Mouse (Mus musculus) embryonic facial prominence, embryonic 13.5 days (tissue): Measurements from ENCODE around the gene Hmgcl. TPM values are rescaled to one million over a fixed set of nuclear protein-coding genes. Genes with fewer than 3 reads are reported as not detected.

Source experiments
- ATAC-seq: fragments of 200-750 bp; cut with Nextera tagmentation; 2 replicates; pipeline ENCODE4 v1.8.0; 2017; ENCODE audit warnings: low read depth; ENCODE audit not compliant: insufficient number of reproducible peaks, insufficient read depth, low FRiP score, low TSS enrichment
- H3K27ac ChIP-seq: fragments of 300-500 bp; sonication (generic); 2 replicates; pipeline ENCODE4 v1.5.1; 2015; ENCODE audit warnings: moderate library complexity, mild to moderate bottlenecking, inconsistent platforms
- H3K27me3 ChIP-seq: fragments of 300-500 bp; sonication (generic); 2 replicates; pipeline ENCODE4 v1.6.1; 2015; ENCODE audit warnings: mild to moderate bottlenecking, inconsistent platforms
- H3K36me3 ChIP-seq: fragments of 300-500 bp; sonication (generic); 2 replicates; pipeline ENCODE4 v1.6.1; 2015; ENCODE audit warnings: mild to moderate bottlenecking, inconsistent platforms
- H3K4me1 ChIP-seq: fragments of 300-500 bp; sonication (generic); 2 replicates; pipeline ENCODE4 v1.6.1; 2015; ENCODE audit warnings: inconsistent platforms
- H3K4me2 ChIP-seq: fragments of 300-500 bp; sonication (generic); 2 replicates; pipeline ENCODE4 v1.6.1; 2015; ENCODE audit warnings: moderate library complexity, mild to moderate bottlenecking, inconsistent platforms
- H3K4me3 ChIP-seq: fragments of 300-500 bp; sonication (generic); 2 replicates; pipeline ENCODE4 v1.5.1; 2015; ENCODE audit warnings: mild to moderate bottlenecking, inconsistent platforms
- H3K9ac ChIP-seq: fragments of 300-500 bp; sonication (generic); 2 replicates; pipeline ENCODE4 v1.6.1; 2015; ENCODE audit warnings: mild to moderate bottlenecking, inconsistent platforms
- H3K9me3 ChIP-seq: fragments of 300-500 bp; sonication (generic); 2 replicates; pipeline ENCODE4 v1.6.1; 2016; ENCODE audit warnings: inconsistent platforms
- WGBS: fragments of 180-500 bp; shearing (Covaris S2); methylation state at CpG from one replicate; pipeline ENCODE4 v1.1.7; 2015; ENCODE audit warnings: mixed read lengths; 5-methylcytosine and 5-hydroxymethylcytosine counted together
- polyA plus RNA-seq: library from polyadenylated mRNA; unstranded; fragments of >200 nt; fragmentation: Nextera tagmentation; extraction: Ambion mirVana; gene quantifications from 2 replicates; pipeline ENCODE4 v1.2.1, GENCODE M21; 2015

Gene Hmgcl
- polyA plus RNA-seq, 1 experiment from 2014 or later = 80.3 TPM

- Histone ChIP-seq H3K9ac (no peak overlapping the region), H3K4me2 (no peak overlapping the region), H3K9me3 (no peaks in the 10 kb centered on the region), H3K4me1 (no peaks in the 10 kb centered on the region), H3K4me3 (no peak overlapping the region), H3K36me3 (no peaks in the 10 kb centered on the region), H3K27me3 (no peaks in the 10 kb centered on the region), H3K27ac (no peak overlapping the region)
- WGBS = 69% methylated on average over 4 of the region's 4 CpGs
- ATAC-seq = no peak
These were observed 32.8 kb upstream of the Hmgcl start for GRCm38 (mm10) chr4:135913433-135913832.

- Histone ChIP-seq H3K9me3 (no peaks in the 10 kb centered on the region), H3K9ac (no peak overlapping the region), H3K4me1 (peaks cover 10% of the 10 kb centered on the region), H3K27ac (no peak overlapping the region), H3K27me3 (no peaks in the 10 kb centered on the region), H3K4me3 (no peak overlapping the region), H3K4me2 (no peak overlapping the region), H3K36me3 (peaks cover 5% of the 10 kb centered on the region)
- no peak for ATAC-seq
- WGBS = 88% methylated on average over 13 of the region's 13 CpGs
These were observed 27.5 kb upstream of the Hmgcl start for GRCm38 (mm10) chr4:135918635-135919279.

- H3K4me2 ChIP-seq = no peak overlapping the region
- 93% methylated on average over 3 of the region's 3 CpGs for WGBS
- ATAC-seq = no peak
These were observed 27.0 kb upstream of the Hmgcl start for GRCm38 (mm10) chr4:135919280-135919639.

GRCm38 (mm10) chr4:135920304-135921241 lies 25.7 kb upstream of the Hmgcl start, which contains the start of gene Fuca1:
TSS of gene Fuca1 (plus strand) at chr4:135920735.
- WGBS = 2% methylated on average over 60 of the region's 60 CpGs
- H3K4me3 ChIP-seq = peak within 1 kb of the TSS; percentile 74
- H3K4me1 ChIP-seq = peaks cover 10% of the 10 kb centered on the region
- peak within 1 kb of the TSS; percentile 81 for H3K27ac ChIP-seq
- peak within 1 kb of the TSS; percentile 78 for H3K9ac ChIP-seq
- peak; percentile 87 for ATAC-seq
- peaks cover 13% of the 10 kb centered on the region for H3K36me3 ChIP-seq
- H3K4me2 ChIP-seq = peak within 1 kb of the TSS; percentile 90
- H3K9me3 ChIP-seq = no peaks in the 10 kb centered on the region
- H3K27me3 ChIP-seq = no peaks in the 10 kb centered on the region

More at GRCm38 (mm10) chr4:135919280-135919639, 27.0 kb upstream of the Hmgcl start:
- Histone ChIP-seq H3K9ac (no peak overlapping the region), H3K27me3 (no peaks in the 10 kb centered on the region), H3K36me3 (peaks cover 8% of the 10 kb centered on the region), H3K4me3 (no peak overlapping the region), H3K4me1 (peaks cover 10% of the 10 kb centered on the region), H3K9me3 (no peaks in the 10 kb centered on the region), H3K27ac (no peak overlapping the region)

DNA sequence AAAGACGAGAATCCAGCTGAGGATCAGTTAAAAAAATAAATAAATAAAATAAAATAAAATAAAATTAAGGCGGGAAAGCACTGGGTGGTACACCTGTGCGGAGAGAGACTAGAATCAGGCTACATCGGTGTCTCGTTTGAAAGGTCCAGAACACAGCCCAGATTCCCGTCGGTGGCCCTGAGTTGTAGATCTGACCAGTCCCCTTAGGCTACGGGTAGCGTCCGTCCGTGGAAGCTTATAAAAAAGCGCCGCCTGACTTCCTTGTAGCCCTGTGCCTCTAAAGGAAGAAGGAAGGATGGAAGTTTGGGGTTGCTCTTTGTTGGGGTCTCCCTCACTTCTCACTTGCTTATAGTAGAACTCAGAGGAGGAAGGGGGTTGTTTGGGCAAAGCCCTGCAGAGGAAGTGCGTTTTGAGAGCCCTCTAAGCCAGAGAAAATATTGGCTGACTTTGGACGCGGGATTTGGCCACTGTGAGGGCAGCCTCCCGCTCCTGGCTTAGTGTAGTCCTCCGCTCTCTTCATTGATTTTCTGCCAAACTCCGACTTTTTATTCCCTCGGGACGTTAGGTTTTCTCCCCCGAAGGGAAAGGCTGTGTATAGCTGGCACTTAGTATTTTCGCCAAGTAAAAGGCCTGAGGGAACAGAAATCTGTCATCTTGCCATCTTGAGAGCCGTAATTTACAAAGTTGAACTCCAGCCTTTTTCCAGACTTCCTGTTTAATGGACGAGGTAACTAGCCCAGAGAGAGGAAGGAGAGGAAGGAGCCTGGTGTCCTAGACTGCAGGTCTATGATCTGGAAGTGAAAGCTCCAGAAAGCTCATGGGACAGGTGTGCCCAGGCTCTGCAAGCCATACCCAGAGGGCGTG lies 24.8 kb upstream of the Hmgcl start:
- whole genome bisulfite sequencing = 5% methylated on average over 26 of the region's 26 CpGs
- H3K36me3 ChIP-seq = peaks cover 22% of the 10 kb centered on the region
- peaks cover 10% of the 10 kb centered on the region for H3K4me1 ChIP-seq
- no peaks in the 10 kb centered on the region for H3K9me3 ChIP-seq
- H3K4me3 ChIP-seq = peak overlapping the region; percentile 74
- peak overlapping the region; percentile 78 for H3K9ac ChIP-seq
- H3K27me3 ChIP-seq = no peaks in the 10 kb centered on the region
- ATAC-seq = no peak
- H3K27ac ChIP-seq = peak overlapping the region; percentile 81
- H3K4me2 ChIP-seq = peak overlapping the region; percentile 90

GRCm38 (mm10) chr4:135922190-135922589 lies 24.1 kb upstream of the Hmgcl start:
- peaks cover 10% of the 10 kb centered on the region for H3K4me1 ChIP-seq

GRCm38 (mm10) chr4:135924418-135924817 lies 21.8 kb upstream of the Hmgcl start:
- H3K4me3 ChIP-seq = no peak overlapping the region
- H3K27me3 ChIP-seq = no peaks in the 10 kb centered on the region
- H3K36me3 ChIP-seq = peaks cover 28% of the 10 kb centered on the region
- WGBS = 85% methylated on average over 2 of the region's 2 CpGs
- no peak for ATAC-seq
- no peak overlapping the region for H3K9ac ChIP-seq
- no peak overlapping the region for H3K27ac ChIP-seq
- H3K4me2 ChIP-seq = no peak overlapping the region
- H3K9me3 ChIP-seq = no peaks in the 10 kb centered on the region
- H3K4me1 ChIP-seq = peaks cover 10% of the 10 kb centered on the region

More at GRCm38 (mm10) chr4:135922190-135922589, 24.1 kb upstream of the Hmgcl start:
- peaks cover 28% of the 10 kb centered on the region for H3K36me3 ChIP-seq
- H3K27ac ChIP-seq = no peak overlapping the region
- peak overlapping the region; percentile 74 for H3K4me3 ChIP-seq
- WGBS = 84% methylated on average over 1 of the region's 1 CpGs
- H3K27me3 ChIP-seq = no peaks in the 10 kb centered on the region
- H3K4me2 ChIP-seq = peak overlapping the region; percentile 90
- no peaks in the 10 kb centered on the region for H3K9me3 ChIP-seq
- no peak for ATAC-seq
- peak overlapping the region; percentile 78; the same call in 1 of the 2 replicates for H3K9ac ChIP-seq

DNA sequence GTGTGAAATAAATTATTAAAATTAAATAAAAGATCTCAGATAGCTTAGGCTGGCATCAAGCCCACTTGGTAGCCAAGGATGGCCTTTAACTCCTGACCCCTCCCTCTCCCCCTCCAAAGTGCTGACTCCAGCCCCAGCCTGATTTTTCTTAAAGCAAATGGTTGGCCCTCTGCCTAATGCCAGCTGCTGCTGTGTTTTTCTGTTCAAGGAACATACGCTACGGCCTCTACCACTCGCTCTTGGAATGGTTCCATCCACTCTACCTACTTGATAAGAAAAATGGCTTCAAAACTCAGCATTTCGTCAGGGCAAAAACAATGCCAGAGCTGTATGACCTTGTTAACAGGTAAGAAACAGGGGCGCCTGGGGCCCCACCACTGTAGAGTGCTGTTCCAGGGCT lies 20.9 kb upstream of the Hmgcl start:
- Histone ChIP-seq H3K4me2 (no peak overlapping the region), H3K9me3 (no peaks in the 10 kb centered on the region), H3K4me1 (peaks cover 8% of the 10 kb centered on the region), H3K4me3 (no peak overlapping the region), H3K27ac (no peak overlapping the region), H3K9ac (no peak overlapping the region), H3K27me3 (no peaks in the 10 kb centered on the region), H3K36me3 (peaks cover 31% of the 10 kb centered on the region)
- ATAC-seq = no peak
- whole genome bisulfite sequencing = 89% methylated on average over 5 of the region's 5 CpGs

DNA sequence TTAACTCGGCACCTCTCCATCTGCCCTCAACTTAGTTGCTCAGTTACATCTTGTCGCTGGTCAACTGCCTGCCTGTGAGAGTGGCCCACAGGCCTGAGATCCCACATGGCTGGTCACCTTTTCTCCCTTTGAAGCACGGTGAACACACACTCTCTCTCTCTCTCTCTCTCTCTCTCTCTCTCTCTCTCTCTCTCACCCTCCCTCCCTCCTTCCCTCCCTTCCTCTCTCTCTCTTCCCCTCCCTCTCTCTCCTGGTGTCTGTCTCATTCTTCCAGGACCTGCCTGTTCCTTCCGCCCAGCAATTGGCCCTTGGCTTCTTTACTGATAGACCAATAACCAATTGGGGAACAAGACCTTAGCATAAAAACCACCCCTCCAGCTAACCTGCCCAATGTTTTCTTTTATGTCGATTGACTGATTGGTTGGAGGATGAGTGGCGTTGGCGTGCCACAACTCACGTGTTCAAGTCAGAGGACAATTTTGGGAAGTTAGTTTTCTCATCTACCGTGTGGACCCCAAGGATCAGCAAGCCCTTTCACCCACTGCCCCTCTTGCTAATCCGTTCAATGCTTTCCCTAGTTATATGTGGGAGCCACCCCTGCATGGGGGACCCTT lies 19.9 kb upstream of the Hmgcl start:
- Histone ChIP-seq H3K4me3 (no peak overlapping the region), H3K36me3 (peaks cover 39% of the 10 kb centered on the region), H3K4me2 (no peak overlapping the region), H3K9ac (no peak overlapping the region), H3K4me1 (peaks cover 8% of the 10 kb centered on the region), H3K27ac (no peak overlapping the region), H3K9me3 (no peaks in the 10 kb centered on the region), H3K27me3 (no peaks in the 10 kb centered on the region)
- no peak for ATAC-seq
- 86% methylated on average over 10 of the region's 10 CpGs for WGBS

DNA sequence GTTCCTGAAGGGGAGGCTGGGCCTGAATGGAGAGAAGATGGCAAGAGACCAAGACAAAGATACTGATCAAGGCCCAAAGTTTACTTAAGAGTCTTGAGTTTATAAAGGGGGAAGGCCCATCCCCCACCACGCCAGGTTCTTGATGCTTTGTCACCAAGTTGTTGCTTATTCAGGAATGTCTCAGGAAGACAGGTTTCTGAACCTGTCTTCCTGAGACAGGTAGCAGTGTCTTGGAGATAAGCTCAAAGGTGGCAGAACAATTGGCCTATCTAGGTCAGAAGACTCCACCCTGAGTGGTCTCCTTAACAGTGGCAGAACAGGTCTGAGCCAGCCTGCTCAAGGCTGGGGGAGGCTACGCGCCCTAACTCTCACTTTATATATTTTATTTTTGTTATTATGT lies 19.4 kb upstream of the Hmgcl start:
- Histone ChIP-seq H3K27me3 (no peaks in the 10 kb centered on the region), H3K4me3 (no peak overlapping the region), H3K9ac (no peak overlapping the region), H3K36me3 (peaks cover 44% of the 10 kb centered on the region), H3K4me1 (peaks cover 2% of the 10 kb centered on the region), H3K9me3 (no peaks in the 10 kb centered on the region), H3K27ac (no peak overlapping the region), H3K4me2 (no peak overlapping the region)
- no peak for ATAC-seq
- 94% methylated on average over 3 of the region's 3 CpGs for WGBS

GRCm38 (mm10) chr4:135928376-135928775 lies 17.9 kb upstream of the Hmgcl start:
- H3K4me1 ChIP-seq = no peaks in the 10 kb centered on the region
- ATAC-seq = no peak
- H3K27me3 ChIP-seq = no peaks in the 10 kb centered on the region
- 80% methylated on average over 9 of the region's 9 CpGs for WGBS
- H3K9ac ChIP-seq = no peak overlapping the region
- no peak overlapping the region for H3K27ac ChIP-seq
- peaks cover 56% of the 10 kb centered on the region for H3K36me3 ChIP-seq
- no peak overlapping the region for H3K4me2 ChIP-seq
- H3K4me3 ChIP-seq = no peak overlapping the region
- no peaks in the 10 kb centered on the region for H3K9me3 ChIP-seq
